Mouse (Mus musculus) testis, adult 2 months (tissue): Measurements from ENCODE around the gene Tchh.

ENCODE experiments used
- CTCF ChIP-seq: fragments of 200-500 bp; IDR thresholded peaks from 2 replicates; pipeline ENCODE4 v1.5.1; 2012; ENCODE audit warnings: low read depth, mild to moderate bottlenecking, inconsistent platforms, low read length, moderate library complexity; ENCODE audit not compliant: control insufficient read depth, insufficient read depth, insufficient replicate concordance
- POLR2A ChIP-seq: fragments of 200-500 bp; IDR thresholded peaks from 2 replicates; pipeline ENCODE4 v1.6.1; 2012; ENCODE audit warnings: low read depth, mild to moderate bottlenecking, inconsistent platforms, low read length, moderate library complexity; ENCODE audit not compliant: control insufficient read depth

- TF ChIP-seq POLR2A (no peak), CTCF (no peak)
Measured at GRCm38 (mm10) chr3:93466556-93466955, 24.4 kb downstream of the Tchh start.
